Mouse (Mus musculus): ENCODE measurements at regions not wholly inside any gene's neighbourhood (a gene's known extent, or its start where the extent isn't known, plus 50 kb on each side); places are given as distances from the start of the nearest gene placed in this dataset.

GRCm38 (mm10) chr17:16101548-16101947 is 270.7 kb upstream of the Rgmb start:
- DNase-seq (ENCODE audit: low spot score): no peak

DNA sequence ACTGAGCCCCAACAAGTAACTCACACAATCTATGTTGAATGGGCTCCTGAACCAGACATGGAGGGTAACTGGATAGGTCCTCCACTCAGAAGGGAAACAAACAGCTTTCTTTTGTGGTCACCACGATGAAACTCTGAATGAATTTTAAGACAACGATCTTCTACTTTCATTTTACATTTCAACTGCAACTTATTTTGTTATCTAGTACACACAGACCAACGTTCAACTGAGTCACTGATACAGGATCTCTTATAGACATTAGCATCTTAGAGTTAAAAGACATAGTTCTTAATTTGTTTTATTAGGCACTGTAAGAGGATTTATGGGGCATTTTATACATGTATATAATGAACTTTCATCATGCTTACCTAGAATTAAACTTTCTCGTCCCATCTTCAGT is 262.1 kb upstream of the Rgmb start:
- no peak for DNase-seq (ENCODE audit: low spot score)

DNA sequence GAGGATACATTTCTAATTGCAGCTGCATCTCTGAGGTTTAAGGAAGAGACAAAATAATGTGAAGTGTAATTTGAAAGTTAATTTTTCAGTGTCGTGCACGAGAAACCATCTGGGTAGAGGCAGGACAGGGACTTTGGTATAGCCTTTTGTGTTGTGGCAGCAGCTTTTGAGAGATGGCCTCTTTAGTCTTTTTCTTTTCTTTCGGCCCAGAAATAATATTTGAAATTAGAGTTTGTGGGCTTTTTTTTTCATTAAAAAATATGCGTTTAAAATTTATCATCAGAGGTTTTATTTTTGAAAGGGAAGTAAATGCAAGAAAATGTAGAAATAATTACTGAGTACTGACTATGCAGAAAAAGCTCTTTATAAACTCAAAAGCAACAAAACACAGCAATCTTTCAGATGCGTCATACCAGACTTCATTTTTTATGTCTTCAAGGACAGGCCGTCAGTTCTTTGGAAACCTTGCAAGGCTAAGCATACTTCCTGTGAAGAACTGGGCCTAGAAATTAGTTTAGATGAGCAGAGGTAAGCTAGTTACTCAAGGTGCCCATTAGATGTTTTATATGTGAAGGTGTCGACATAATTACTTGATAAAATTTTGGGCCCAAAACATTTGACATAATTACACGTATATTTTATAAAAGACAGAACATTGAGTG is 258.9 kb upstream of the Rgmb start:
- no peak for DNase-seq (ENCODE audit: low spot score)

- no peak for DNase-seq (ENCODE audit: low spot score)
Observed at GRCm38 (mm10) chr17:16088879-16089618, 258.2 kb upstream of the Rgmb start.

GRCm38 (mm10) chr17:16087046-16087445 is 256.2 kb upstream of the Rgmb start:
- no peak for DNase-seq (ENCODE audit: low spot score)

DNA sequence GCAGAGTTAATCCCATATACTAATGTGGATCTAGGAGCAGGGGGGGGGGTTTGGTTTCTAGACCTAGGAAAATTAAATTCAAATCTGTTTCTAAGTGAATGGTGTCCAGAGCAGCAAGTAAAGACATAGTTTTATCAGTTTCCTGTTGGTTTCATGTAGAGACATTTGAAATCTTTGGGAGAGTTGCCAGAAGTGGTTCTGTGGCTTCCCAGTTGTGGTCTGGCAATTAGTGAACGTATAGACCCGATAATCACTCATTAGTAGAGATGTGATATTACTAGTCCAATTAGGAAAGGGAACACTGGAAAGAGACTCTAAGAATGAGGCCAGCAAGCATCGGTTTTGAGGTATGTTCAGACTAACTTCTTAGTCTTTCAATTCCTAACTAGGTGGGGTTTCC is 252.0 kb upstream of the Rgmb start:
- DNase-seq (ENCODE audit: low spot score): no peak

DNA sequence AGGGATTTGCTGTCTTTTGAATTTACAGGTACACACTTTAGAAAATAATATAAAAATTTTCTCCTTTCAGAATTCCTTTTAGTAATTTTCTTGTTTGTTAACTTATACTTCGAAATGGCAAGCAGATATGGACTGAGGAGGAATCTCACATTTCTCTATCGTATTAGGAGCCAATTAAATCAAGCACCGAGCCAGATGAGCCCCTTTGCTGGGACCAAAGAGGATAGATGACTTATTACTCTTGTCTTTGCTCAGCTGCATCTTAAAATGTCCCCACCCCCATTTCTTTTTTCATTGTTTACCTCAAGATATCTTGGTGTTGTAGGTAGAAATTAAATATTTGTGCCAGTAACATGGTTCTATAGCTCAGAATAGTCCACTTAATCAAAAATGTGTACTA is 247.7 kb upstream of the Rgmb start:
- no peak for DNase-seq (ENCODE audit: low spot score)

DNA sequence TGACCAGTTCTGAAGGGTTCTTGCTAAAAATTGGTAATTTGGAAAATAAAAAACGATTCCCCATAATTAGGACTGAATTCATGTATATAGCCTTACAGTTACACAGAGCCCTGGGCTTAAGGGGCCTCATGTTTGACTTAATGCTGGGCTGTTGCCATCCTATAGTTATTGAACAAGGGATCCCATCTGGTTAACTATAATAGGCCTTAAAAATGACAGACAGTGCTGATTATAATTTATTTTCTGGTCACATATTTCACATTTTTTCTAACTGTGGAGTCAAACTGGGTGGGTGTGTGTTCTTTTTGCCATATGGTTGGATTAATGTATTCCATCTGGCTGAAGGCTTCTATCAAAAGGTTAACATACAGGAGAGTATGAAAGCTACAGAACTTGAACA is 238.5 kb upstream of the Rgmb start:
- DNase-seq (ENCODE audit: low spot score): no peak

DNA sequence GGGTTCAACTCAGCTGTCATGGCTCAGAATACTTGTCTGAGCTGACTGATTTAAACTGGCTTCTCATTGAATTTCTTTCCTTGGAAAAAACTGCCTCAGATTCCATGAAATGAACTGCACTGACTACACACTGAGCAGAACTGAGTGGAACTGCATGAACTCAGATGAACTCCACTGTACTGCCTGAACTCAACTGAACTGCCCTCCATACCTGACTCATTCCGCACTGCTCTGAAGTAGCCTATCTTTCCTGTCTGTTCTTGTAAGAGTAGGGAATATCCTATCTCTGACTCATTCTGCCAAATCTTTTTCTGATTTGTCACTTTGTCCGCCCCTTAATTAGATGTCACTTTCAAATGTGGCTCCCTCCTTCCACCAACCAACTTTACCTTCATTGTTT is 237.0 kb upstream of the Rgmb start:
- no peak for DNase-seq (ENCODE audit: low spot score)

- no peak for DNase-seq (ENCODE audit: low spot score)
Observed at GRCm38 (mm10) chr17:16054481-16054880, 223.6 kb upstream of the Rgmb start.

GRCm38 (mm10) chr17:16051713-16052112 is 220.9 kb upstream of the Rgmb start:
- peak; percentile 36 for DNase-seq (ENCODE audit: low spot score)

- DNase-seq (ENCODE audit: low spot score): no peak
Observed at GRCm38 (mm10) chr17:16041542-16042251, 210.9 kb upstream of the Rgmb start.

- DNase-seq (ENCODE audit: low spot score): no peak
Observed at GRCm38 (mm10) chr17:16027989-16028388, 197.2 kb upstream of the Rgmb start.

DNA sequence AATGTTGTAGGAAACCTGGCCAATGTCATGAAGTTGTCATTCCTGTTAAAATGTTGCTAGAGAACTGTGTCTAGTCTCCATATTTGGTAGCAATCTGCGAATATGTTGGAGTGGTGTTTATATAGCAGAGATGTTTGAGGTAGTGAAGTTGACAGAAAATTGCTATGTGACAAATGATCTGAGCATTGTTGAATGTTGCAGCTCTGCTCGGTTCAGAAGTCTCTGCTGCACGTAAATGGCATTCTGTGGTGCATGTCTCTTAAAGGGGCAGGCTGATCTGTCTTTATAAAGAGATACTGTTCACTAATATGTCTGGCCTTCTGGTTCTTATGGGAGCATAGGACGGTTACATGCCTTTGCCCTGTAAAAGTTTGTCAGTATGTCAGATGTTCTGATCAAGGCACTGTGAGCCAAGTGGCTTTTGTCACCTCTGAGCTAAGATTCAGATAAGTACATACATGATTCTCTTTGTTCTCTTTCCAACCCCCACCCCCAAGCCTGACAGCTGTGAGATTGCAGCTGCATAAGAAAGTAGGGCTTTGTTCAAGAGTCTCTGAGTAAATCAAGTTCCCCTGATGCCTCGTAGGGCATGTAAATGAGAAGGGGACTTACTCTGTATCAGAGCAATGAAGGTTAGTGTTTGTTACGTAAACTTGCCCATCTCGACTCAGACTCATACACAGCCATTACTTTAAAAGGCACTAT is 174.2 kb upstream of the Rgmb start:
- DNase-seq (ENCODE audit: low spot score): no peak

DNA sequence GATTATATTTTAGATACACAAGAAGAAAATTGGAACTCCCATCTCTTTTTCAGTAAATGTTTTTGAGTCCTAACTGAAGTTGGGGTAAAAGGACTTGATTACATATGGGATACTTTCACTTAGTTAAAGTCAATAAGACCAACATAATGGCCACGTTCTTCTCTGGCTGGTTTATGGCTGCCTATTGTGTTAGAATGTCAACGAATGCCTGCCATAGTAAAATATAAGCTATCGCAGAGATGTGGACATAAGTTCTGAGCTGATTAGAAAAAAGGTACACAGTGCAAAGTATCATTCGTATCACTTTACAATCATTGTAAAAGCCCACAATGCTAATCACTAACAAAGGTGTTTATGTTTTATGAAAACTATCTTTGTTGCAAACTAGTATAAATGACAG is 173.2 kb upstream of the Rgmb start:
- DNase-seq (ENCODE audit: low spot score): no peak

DNA sequence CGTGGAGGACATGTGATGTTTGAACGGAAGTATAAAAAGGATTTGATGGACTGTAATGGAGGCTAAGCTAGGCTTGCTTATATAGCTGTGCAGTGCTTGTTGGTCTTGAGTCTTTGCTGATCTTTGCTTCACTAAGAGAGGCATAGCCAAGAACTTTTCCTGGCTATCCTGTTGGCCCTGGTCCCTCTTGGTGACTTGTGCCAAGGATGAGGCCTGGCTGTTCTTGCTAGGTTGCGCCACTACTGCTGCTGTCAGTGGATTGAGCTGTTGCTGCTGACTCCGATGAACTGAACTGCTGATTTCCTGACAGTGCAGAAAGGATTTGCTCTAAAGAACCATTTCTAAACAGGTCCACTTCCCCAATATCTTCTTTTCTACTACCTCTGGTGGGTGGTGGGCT is 167.9 kb upstream of the Rgmb start:
- no peak for DNase-seq (ENCODE audit: low spot score)

DNA sequence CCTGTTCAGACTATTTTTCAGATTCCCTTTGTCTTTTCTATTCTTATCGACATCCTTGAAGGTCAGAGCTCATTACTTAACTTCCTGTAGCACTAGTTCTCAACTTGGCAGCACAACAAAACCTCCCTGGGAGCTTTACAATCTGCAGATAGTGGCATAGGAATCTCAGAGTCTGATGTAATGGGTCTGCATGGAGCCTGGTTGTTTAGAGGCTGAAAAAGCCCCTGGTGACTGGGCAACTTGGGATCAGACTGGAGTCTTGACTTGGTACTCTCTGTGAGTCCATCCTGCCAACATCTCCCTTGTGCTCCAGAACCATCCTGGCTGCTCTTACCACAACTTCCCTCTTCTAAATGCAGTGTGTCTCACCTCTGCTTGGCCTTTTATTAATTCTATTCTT is 166.4 kb upstream of the Rgmb start:
- DNase-seq (ENCODE audit: low spot score): peak; percentile 14

DNA sequence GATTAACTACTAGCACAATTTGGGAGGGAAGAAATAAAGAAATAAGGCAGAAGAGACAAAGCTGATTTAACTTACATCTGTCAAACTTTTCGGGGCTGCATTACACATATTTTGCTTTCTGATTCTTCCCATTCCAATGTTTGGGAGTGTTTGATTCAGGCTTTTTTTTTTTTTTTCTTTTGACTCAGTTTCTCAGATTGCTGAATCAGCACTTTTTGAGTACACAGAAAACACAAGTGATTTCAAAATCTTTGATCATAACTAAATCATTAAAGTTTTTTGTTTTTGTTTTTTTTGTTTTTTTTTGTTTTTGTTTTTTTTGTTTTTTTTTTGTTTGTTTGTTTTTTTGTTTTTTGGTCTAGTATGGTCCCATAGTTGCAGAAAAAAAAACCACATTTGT is 164.7 kb upstream of the Rgmb start:
- DNase-seq (ENCODE audit: low spot score): no peak

- peak; percentile 69 for DNase-seq (ENCODE audit: low spot score)
Observed at GRCm38 (mm10) chr17:15993361-15994287, 162.8 kb upstream of the Rgmb start.

- no peak for DNase-seq (ENCODE audit: low spot score)
Observed at GRCm38 (mm10) chr17:15991916-15992315, 161.1 kb upstream of the Rgmb start.

- DNase-seq (ENCODE audit: low spot score): no peak
Observed at GRCm38 (mm10) chr17:15990303-15990702, 159.5 kb upstream of the Rgmb start.

DNA sequence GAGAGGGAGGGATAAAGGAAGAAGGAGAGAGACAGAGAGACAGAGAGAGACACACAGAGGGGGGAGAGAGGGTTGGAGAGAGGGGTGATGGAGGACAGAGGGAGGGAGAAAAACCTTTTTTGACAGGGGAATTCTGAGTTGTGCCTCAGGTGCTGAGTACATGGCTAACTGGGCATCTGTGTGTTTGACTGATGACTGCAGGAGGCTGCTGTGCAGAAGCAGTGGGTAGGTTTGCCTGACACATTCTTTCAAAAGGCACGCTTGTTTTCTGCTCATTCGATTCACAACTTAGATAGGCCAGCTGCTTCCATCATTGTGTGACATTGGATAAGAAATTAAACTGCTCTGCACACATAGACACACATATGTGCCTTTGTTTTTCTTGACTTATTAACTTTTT is 150.7 kb upstream of the Rgmb start:
- DNase-seq (ENCODE audit: low spot score): no peak
